Mouse (Mus musculus) heart, adult 2 months (tissue): ENCODE results near the gene Anapc2. TPM values are rescaled to one million over a fixed set of nuclear protein-coding genes. Genes with fewer than 3 reads are reported as not detected.

Experiments
- DNase-seq, 2 experiments: peaks; one replicate each; pipeline ENCODE4 v3.0.0; 2021
- H3K27ac ChIP-seq: fragments of 200-600 bp; 2 replicates; pipeline ENCODE4 v1.8.1; 2022
- H3K27me3 ChIP-seq: fragments of 200-500 bp; 2 replicates; pipeline ENCODE4 v1.6.1; 2012; ENCODE audit warnings: mild to moderate bottlenecking, low read length, inconsistent platforms, mixed read lengths; ENCODE audit not compliant: control insufficient read depth, insufficient read depth
- H3K36me3 ChIP-seq: fragments of 200-500 bp; 2 replicates; pipeline ENCODE4 v1.6.1; 2012; ENCODE audit warnings: low read length, inconsistent platforms; ENCODE audit not compliant: control insufficient read depth, insufficient read depth
- H3K4me1 ChIP-seq: fragments of 200-500 bp; 2 replicates; pipeline ENCODE4 v1.6.1; 2011; ENCODE audit warnings: low read length; ENCODE audit not compliant: control insufficient read depth, insufficient read depth
- H3K4me3 ChIP-seq: fragments of 200-600 bp; 2 replicates; pipeline ENCODE4 v1.8.1; 2022
- H3K79me2 ChIP-seq: fragments of 200-500 bp; replicated peaks from 2 replicates; pipeline ENCODE4 v1.6.1; 2012; ENCODE audit warnings: mild to moderate bottlenecking, inconsistent platforms, low read length, moderate library complexity, mixed read lengths; ENCODE audit not compliant: control insufficient read depth, insufficient read depth
- H3K9ac ChIP-seq: fragments of 200-500 bp; 2 replicates; pipeline ENCODE4 v1.6.1; 2012; ENCODE audit warnings: low read depth, mild to moderate bottlenecking, control low read depth, inconsistent platforms, low read length, mixed read lengths
- CTCF ChIP-seq: fragments of 200-600 bp; IDR thresholded peaks from 2 replicates; pipeline ENCODE4 v1.8.1; 2022; ENCODE audit warnings: antibody characterized with exemption, mild to moderate bottlenecking, moderate library complexity
- EP300 ChIP-seq: fragments of 200-500 bp; IDR thresholded peaks from 2 replicates; pipeline ENCODE4 v1.6.1; 2011; ENCODE audit warnings: low read depth, low read length, control low read depth; ENCODE audit not compliant: insufficient read depth
- POLR2A ChIP-seq: fragments of 200-500 bp; IDR thresholded peaks from 2 replicates; pipeline ENCODE4 v1.6.1; 2011; ENCODE audit warnings: mild to moderate bottlenecking, low read depth, low read length, control low read depth; ENCODE audit not compliant: insufficient read depth
- WGBS: fragments of 180-500 bp; shearing (Covaris S2); methylation state at CpG from one replicate; pipeline ENCODE4 v1.1.7; 2018; 5-methylcytosine and 5-hydroxymethylcytosine counted together
- intact Hi-C: fragments of 180-260 bp; cut with DNase I; formaldehyde crosslinking; loops from one replicate; pipeline ENCODE4 v1.15.1; 2025
- polyA plus RNA-seq: library from polyadenylated mRNA; depleted of rRNA; stranded (reverse); fragments of >200 nt; gene quantifications from 2 replicates; pipeline ENCODE4 v1.2.3, GENCODE M21; 2012
- total RNA-seq, 2 experiments: library from RNA; stranded (reverse); gene quantifications; 2 replicates each; pipeline ENCODE4 v1.2.3; 2021

The Anapc2 gene
- total and polyA plus RNA-seq, 3 experiments, result 36.0 to 57.2 (median 36.3) TPM

DNA sequence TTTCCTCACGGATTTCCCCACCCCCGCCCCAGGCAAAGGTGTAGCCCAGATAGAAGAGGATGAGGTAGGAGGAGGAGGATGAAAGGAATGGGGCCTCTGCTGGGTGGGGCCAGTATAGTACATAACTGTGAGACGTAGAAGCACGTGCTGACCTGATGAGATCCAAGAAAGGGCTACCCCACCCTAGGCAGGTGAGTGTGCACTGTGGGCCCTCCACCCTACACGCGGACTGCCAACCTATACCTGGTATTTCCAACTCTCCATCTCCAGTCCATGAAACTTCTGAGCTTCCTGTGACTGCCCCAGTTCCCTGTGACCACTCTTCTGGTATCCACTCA lies 30.9 kb upstream of the Anapc2 start:
- no peak for DNase-seq
- Histone ChIP-seq H3K4me3 (no peak overlapping the region), H3K79me2 (no peaks in the 10 kb centered on the region), H3K4me1 (peaks cover 2% of the 10 kb centered on the region; the same call in 1 of the 2 replicates), H3K27me3 (peaks cover 5% of the 10 kb centered on the region; the same call in 1 of the 2 replicates), H3K9ac (no peak overlapping the region), H3K27ac (no peak overlapping the region), H3K36me3 (no peaks in the 10 kb centered on the region)
- intact Hi-C loops, result no loop called here
- WGBS, result 19% methylated on average over 6 of the region's 6 CpGs
- TF ChIP-seq POLR2A (no peak), CTCF (no peak), EP300 (no peak)

DNA sequence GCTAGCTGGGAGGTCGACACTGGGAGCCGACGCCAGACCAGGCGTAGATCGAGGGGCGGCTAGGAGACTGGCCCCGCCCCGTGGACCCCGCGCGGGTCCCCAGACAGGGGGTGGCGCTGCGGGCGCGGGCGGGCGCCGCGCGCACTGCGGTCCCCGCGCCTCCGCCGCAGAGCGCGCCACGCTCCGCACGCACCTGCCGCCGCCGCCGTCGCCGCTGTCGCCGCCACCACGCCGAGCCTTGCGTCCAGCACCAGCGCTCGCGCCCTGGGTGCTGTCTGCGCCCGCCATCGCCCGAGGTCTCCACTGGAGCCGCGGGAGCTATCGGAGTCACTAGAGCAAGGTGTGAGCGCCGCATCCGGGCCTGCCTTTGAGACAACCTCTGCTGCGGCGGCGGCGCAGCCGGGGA lies 30.2 kb upstream of the Anapc2 start, which contains the start of the genes Rnf208 and Cysrt1:
Rnf208 (plus strand) TSS at position 155 of the 406 bp plus-strand sequence.
Cysrt1 (minus strand) TSS at position 352 of the 406 bp plus-strand sequence.
- intact Hi-C loops, result no loop called here
- Histone ChIP-seq H3K27ac (no peak within 1 kb of the TSS; the same call in 1 of the 2 replicates), H3K4me1 (peaks cover 2% of the 10 kb centered on the region; the same call in 1 of the 2 replicates), H3K4me3 (peak within 1 kb of the TSS; percentile 36), H3K27me3 (peaks cover 5% of the 10 kb centered on the region; the same call in 1 of the 2 replicates), H3K9ac (no peak within 1 kb of the TSS), H3K36me3 (no peaks in the 10 kb centered on the region), H3K79me2 (no peaks in the 10 kb centered on the region)
- DNase-seq, result no peak
- TF ChIP-seq POLR2A (no peak), EP300 (no peak), CTCF (no peak)
- WGBS, result under 1% methylated on average over 53 of the region's 59 CpGs

DNA sequence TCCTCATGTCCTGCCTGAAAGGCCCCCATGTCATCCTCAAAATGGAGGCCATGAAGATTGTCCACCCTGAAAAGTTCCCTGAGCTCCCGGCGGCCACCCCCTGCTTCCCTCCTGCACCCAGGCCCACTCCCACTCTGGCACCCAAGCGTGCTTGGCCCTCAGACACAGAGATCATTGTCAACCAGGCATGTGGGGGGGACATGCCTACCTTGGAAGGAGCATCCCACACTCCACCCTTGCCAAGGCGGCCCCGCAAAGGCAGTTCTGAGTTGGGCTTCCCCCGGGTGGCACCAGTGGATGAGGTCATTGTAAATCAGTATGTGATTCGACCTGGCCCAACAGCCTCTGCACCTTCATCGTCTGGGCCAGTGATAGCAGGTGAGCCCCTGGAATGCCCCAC lies 28.9 kb upstream of the Anapc2 start:
- WGBS, result 71% methylated on average over 8 of the region's 8 CpGs
- peaks cover 2% of the 10 kb centered on the region; the same call in 1 of the 2 replicates for H3K4me1 ChIP-seq
- no peak for TF ChIP-seq CTCF
- no peak for TF ChIP-seq POLR2A
- no peak for TF ChIP-seq EP300
- H3K9ac ChIP-seq, result no peak overlapping the region
- H3K79me2 ChIP-seq, result no peaks in the 10 kb centered on the region
- H3K4me3 ChIP-seq, result no peak overlapping the region
- intact Hi-C loops, result no loop called here
- H3K27me3 ChIP-seq, result peaks cover 5% of the 10 kb centered on the region; the same call in 1 of the 2 replicates
- no peak for DNase-seq
- H3K36me3 ChIP-seq, result no peaks in the 10 kb centered on the region
- H3K27ac ChIP-seq, result no peak overlapping the region

DNA sequence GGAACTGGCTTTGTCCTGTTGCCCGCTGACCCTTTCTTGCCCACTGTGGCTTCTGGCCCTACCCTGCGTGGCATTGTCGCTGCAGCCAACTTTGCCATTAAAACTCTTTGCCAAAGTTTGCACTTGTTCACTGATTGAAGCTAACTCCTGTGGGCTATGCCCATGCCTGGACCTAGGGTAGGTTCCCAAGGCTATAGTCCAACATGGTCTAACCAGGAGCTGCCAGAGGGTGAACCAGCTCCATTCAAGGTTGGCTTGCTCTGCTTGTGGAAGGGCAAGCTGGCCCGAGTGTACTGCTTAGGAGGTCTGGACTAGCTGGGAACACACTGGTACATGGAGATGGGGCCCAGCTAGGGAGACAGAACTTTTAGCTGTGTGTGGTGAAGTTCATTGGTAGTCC lies 28.1 kb upstream of the Anapc2 start:
- DNase-seq, result no peak
- no peak overlapping the region for H3K9ac ChIP-seq
- intact Hi-C loops, result no loop called here
- H3K27me3 ChIP-seq, result peaks cover 5% of the 10 kb centered on the region; the same call in 1 of the 2 replicates
- no peaks in the 10 kb centered on the region for H3K36me3 ChIP-seq
- H3K79me2 ChIP-seq, result no peaks in the 10 kb centered on the region
- H3K27ac ChIP-seq, result no peak overlapping the region
- peaks cover 2% of the 10 kb centered on the region; the same call in 1 of the 2 replicates for H3K4me1 ChIP-seq
- TF ChIP-seq POLR2A, result no peak
- 82% methylated on average over 4 of the region's 4 CpGs for whole genome bisulfite sequencing
- H3K4me3 ChIP-seq, result no peak overlapping the region

DNA sequence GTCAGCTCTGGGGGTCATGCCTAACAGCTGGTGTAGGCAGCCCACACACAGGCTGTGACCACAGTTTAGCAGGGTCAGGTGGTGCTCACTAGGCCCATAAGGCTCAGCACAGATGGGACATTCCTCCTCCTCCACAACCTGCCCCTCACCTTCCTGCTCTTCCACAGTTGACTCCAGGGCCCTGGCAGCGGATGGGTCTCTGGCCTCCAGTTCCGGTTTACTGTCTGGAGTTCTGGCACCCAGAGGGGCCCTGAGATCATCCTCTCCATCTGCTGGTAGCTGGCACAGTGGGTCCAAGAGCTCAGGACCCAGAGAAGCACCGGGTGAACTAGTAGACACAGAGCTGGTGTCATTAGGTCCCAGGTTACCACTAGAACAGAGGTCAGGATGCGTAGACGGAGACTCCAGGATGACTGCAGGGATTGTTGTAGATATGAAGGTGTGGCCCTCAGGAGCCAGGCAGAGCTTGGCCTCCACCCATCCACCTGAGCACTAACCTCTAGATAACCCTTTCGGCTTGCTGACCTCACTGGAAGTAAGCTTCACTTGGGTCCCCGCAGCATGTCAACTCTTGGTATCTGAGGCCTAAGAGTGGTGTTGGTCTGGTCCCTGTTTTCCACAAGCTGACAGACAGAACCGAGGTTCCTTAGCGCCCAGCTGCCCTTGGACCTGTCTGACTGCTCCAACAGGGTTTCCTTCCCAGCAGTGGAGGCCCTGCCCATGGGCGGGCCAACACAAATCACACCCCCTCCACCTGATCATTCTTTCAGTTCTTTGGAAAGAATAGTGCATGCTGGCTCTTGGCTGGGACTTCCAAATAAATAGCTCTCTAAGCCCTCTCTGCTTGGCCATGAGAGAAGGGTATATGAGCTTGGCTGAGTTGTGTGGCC lies 25.9 kb upstream of the Anapc2 start, which contains the start of gene AL732309.1:
AL732309.1 (minus strand) TSS at position 681 of the 890 bp plus-strand sequence.
- Histone ChIP-seq H3K27ac (no peak within 1 kb of the TSS), H3K4me3 (no peak within 1 kb of the TSS), H3K4me1 (no peaks in the 10 kb centered on the region), H3K9ac (no peak within 1 kb of the TSS), H3K36me3 (no peaks in the 10 kb centered on the region), H3K27me3 (peaks cover 5% of the 10 kb centered on the region; the same call in 1 of the 2 replicates), H3K79me2 (no peaks in the 10 kb centered on the region)
- intact Hi-C loops, result no loop called here
- TF ChIP-seq POLR2A, result no peak
- no peak for TF ChIP-seq CTCF
- TF ChIP-seq EP300, result no peak
- 86% methylated on average over 10 of the region's 10 CpGs for WGBS
- DNase-seq, result no peak

DNA sequence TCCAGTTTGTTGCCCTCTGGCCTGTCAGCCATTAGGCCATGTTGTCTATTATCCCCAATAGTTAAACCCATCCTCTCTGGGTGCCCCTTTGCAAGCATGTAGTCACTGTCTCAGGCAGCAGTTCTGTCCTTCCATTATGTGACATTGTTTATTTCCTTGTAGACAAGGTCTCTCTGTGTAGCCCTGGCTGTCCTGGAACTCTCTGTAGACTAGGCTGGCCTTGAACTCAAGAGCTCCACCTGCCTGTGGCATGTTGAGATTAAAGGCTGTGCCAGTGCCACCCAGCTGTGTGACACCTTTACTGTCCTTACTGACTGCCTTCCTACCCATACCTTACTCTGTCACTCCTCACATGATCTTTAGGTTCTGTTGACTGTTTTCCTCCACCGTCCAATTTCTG lies 19.9 kb upstream of the Anapc2 start:
- peaks cover 3% of the 10 kb centered on the region for H3K4me1 ChIP-seq
- no peaks in the 10 kb centered on the region for H3K27me3 ChIP-seq
- no peak overlapping the region for H3K4me3 ChIP-seq
- no peak for DNase-seq
- intact Hi-C loops, result loop anchor here (10.0 kb wide), 1 partner anchor 128 kb away; no protein-coding TSS in a partner anchor
- peaks cover 2% of the 10 kb centered on the region; the same call in 1 of the 2 replicates for H3K36me3 ChIP-seq
- 90% methylated on average over 1 of the region's 1 CpGs for WGBS
- TF ChIP-seq CTCF (peak; percentile 50), EP300 (no peak)
- no peaks in the 10 kb centered on the region for H3K79me2 ChIP-seq
- H3K27ac ChIP-seq, result no peak overlapping the region
- H3K9ac ChIP-seq, result no peak overlapping the region
